Mouse (Mus musculus) CH12F3 (cell line): ENCODE results near the gene Rab11fip3.

Source experiments
- in situ Hi-C: fragments of 300-500 bp; cut with MboI; formaldehyde crosslinking; loops from 2 replicates; pipeline ENCODE4 v1.14.3; 2020; ENCODE audit warnings: low sequenced_read_pairs

Gene Rab11fip3

GRCm38 (mm10) chr17:26089905-26090632 is 20.7 kb upstream of the Rab11fip3 start, which contains the start of gene Decr2:
Gene Decr2, minus strand, starts transcription at chr17:26090337.
- in situ Hi-C loops, result loop anchor here (10.0 kb wide), 1 partner anchor 195 kb away; no protein-coding TSS in a partner anchor

- in situ Hi-C loops, result no loop called here
Observed at GRCm38 (mm10) chr17:26087059-26087564, 17.8 kb upstream of the Rab11fip3 start.

- in situ Hi-C loops, result no loop called here
Observed at GRCm38 (mm10) chr17:26080867-26081266, 11.5 kb upstream of the Rab11fip3 start.

GRCm38 (mm10) chr17:26078851-26079250 is 9.5 kb upstream of the Rab11fip3 start:
- in situ Hi-C loops, result no loop called here

GRCm38 (mm10) chr17:26075246-26075645 is 5.9 kb upstream of the Rab11fip3 start:
- in situ Hi-C loops, result no loop called here

- in situ Hi-C loops, result no loop called here
Observed at GRCm38 (mm10) chr17:26070136-26070535, 781 bp upstream of the Rab11fip3 start.

GRCm38 (mm10) chr17:26068024-26068830 is 1.1 kb downstream of the Rab11fip3 start:
- in situ Hi-C loops, result no loop called here

GRCm38 (mm10) chr17:26066488-26067020 is 2.8 kb downstream of the Rab11fip3 start:
- in situ Hi-C loops, result no loop called here

GRCm38 (mm10) chr17:26064916-26065315 is 4.4 kb downstream of the Rab11fip3 start:
- in situ Hi-C loops, result no loop called here

GRCm38 (mm10) chr17:26057787-26058567 is 11.4 kb downstream of the Rab11fip3 start:
- in situ Hi-C loops, result no loop called here

GRCm38 (mm10) chr17:26057278-26057677 is 12.1 kb downstream of the Rab11fip3 start:
- in situ Hi-C loops, result no loop called here

GRCm38 (mm10) chr17:26055164-26055563 is 14.2 kb downstream of the Rab11fip3 start:
- in situ Hi-C loops, result no loop called here

- in situ Hi-C loops, result no loop called here
Observed at GRCm38 (mm10) chr17:26054133-26054845, 15.1 kb downstream of the Rab11fip3 start.

GRCm38 (mm10) chr17:26052706-26053105 is 16.6 kb downstream of the Rab11fip3 start:
- in situ Hi-C loops, result no loop called here

GRCm38 (mm10) chr17:26052074-26052473 is 17.3 kb downstream of the Rab11fip3 start:
- in situ Hi-C loops, result no loop called here

GRCm38 (mm10) chr17:26048118-26048517 is 21.2 kb downstream of the Rab11fip3 start:
- in situ Hi-C loops, result no loop called here

- in situ Hi-C loops, result no loop called here
Observed at GRCm38 (mm10) chr17:26046253-26046997, 22.9 kb downstream of the Rab11fip3 start.

- in situ Hi-C loops, result no loop called here
Observed at GRCm38 (mm10) chr17:26045285-26045684, 24.1 kb downstream of the Rab11fip3 start.

- in situ Hi-C loops, result no loop called here
Observed at GRCm38 (mm10) chr17:26043249-26043636, 26.1 kb downstream of the Rab11fip3 start.
